9 mouse cellular contexts compared by ENCODE assay signal in the genomic region with DNA sequence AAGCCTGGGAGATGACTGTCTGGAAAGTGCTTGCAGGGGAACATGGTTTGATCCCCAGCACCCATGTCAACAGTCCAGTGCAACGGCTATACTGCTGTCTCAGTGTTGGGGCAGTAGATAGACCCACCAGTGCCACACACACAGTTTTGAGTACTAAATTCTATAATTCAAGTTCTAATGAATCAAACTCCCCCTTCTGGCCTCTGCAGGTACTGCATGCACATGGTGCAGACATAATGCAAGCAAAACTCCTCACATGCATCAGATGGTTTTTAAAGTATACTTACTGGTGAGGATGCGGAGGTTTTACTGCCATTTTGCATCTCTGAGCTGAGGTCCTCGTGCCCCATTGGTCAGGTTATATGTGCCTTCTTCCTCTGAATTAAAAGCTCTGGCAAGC. TPM values are rescaled to one million over a fixed set of nuclear protein-coding genes. Genes with fewer than 3 reads are reported as not detected.
DNase-seq lines count a peak whose midpoint lies in the region; ATAC-seq lines count a peak whose summit lies in the region.
"Had no signal": no experiment of that assay in that cellular context is flagged by ENCODE, and none has a peak within 500 bp of the region (broad histone marks: within the 10 kb centered on the region; RNA-seq: fewer than 3 reads in every experiment).

No protein-coding gene starts in this region.

- no peak overlapping the region for H3K4me2 ChIP-seq in forebrain, embryonic 12.5 days
- H3K4me2 ChIP-seq: heart, embryonic 15.5 days had no signal

- no peaks in the 10 kb centered on the region for H3K27me3 ChIP-seq in heart, embryonic 10.5 days (ENCODE audit: insufficient read depth, poor library complexity, severe bottlenecking)
- no peaks in the 10 kb centered on the region for H3K27me3 ChIP-seq in forebrain, embryonic 12.5 days
- H3K27me3 ChIP-seq: heart, embryonic 15.5 days had no signal

- ATAC-seq in erythroblast, adult 5-6 weeks (replicated peaks; ENCODE audit: low FRiP score, poor library complexity, severe bottlenecking), result peak; percentile 41; the same call in 1 of the 2 replicates
- ATAC-seq in forebrain, embryonic 12.5 days (ENCODE audit: low FRiP score), result no peak

- H3K36me3 ChIP-seq in heart, embryonic 10.5 days, result peaks cover 95% of the 10 kb centered on the region
- peaks cover 75% of the 10 kb centered on the region for H3K36me3 ChIP-seq in forebrain, embryonic 12.5 days (replicated peaks)

- peak; percentile 64 for DNase-seq in heart, postnatal 4 days
- DNase-seq in heart, embryonic 10.5 days (ENCODE audit: low spot score), result no peak
- DNase-seq in right cerebral cortex, postnatal 4 days, result peak; percentile 72
- DNase-seq in right cerebral cortex, adult 18-20 months, result no peak
- peak; percentile 52 for DNase-seq in thymus, postnatal 14 days
- DNase-seq in layer of hippocampus, adult 8-10 months (ENCODE audit: low spot score in 2 of 2), result no peak

- H3K27ac ChIP-seq in heart, embryonic 10.5 days, result no peak overlapping the region
- no peak overlapping the region for H3K27ac ChIP-seq in forebrain, embryonic 12.5 days
- H3K27ac ChIP-seq: heart, embryonic 15.5 days had no signal

- no peak overlapping the region for H3K4me3 ChIP-seq in heart, embryonic 10.5 days
- no peak overlapping the region for H3K4me3 ChIP-seq in forebrain, embryonic 12.5 days (replicated peaks)
- H3K4me3 ChIP-seq: heart, embryonic 15.5 days had no signal

- 91% methylated on average over 3 of the region's 3 CpGs for WGBS in heart, embryonic 10.5 days
- 91% methylated on average over 3 of the region's 3 CpGs for WGBS in forebrain, embryonic 12.5 days

- H3K9me3 ChIP-seq in heart, embryonic 10.5 days, result no peaks in the 10 kb centered on the region
- H3K9me3 ChIP-seq in forebrain, embryonic 12.5 days, result peaks cover 6% of the 10 kb centered on the region; the same call in 1 of the 2 replicates
- H3K9me3 ChIP-seq: heart, embryonic 15.5 days had no signal

- no peak overlapping the region for H3K9ac ChIP-seq in forebrain, embryonic 12.5 days
- H3K9ac ChIP-seq: heart, embryonic 15.5 days had no signal

- peaks cover 14% of the 10 kb centered on the region for H3K4me1 ChIP-seq in heart, embryonic 10.5 days
- H3K4me1 ChIP-seq in forebrain, embryonic 12.5 days, result no peaks in the 10 kb centered on the region
- H3K4me1 ChIP-seq: heart, embryonic 15.5 days had no signal

RNA-seq across cellular contexts. Expression of a gene that starts 13.4 kb away (rescaled TPM):
- 10 to 100 TPM; 11.7 to 13.4 TPM for total RNA-seq in heart, postnatal 4 days (2021)
- 29.3 and 30.1 TPM in 2 replicates for polyA plus RNA-seq in heart, embryonic 10.5 days (2016; fragmentation: Nextera tagmentation; extraction: Ambion mirVana)
- 0.58 and 2.1 TPM in 2 replicates for total RNA-seq in erythroblast, adult 5-6 weeks (2015; ENCODE audit: low replicate concordance)
- 0.84 TPM in 1 of 2 replicates, not detected in the other for total RNA-seq in erythroblast, adult 5-6 weeks (2017; ENCODE audit: low replicate concordance)
- 10 to 100 TPM; 22.0 to 32.0 (median 30.5) TPM for total RNA-seq in layer of hippocampus, adult 8-10 months (2022)
- polyA plus RNA-seq in forebrain, embryonic 12.5 days (2016; fragmentation: Nextera tagmentation; extraction: Ambion mirVana), result 33.9 and 38.6 TPM in 2 replicates

RNA-seq across cellular contexts. Expression of a gene that starts 20.6 kb away (rescaled TPM):
- total RNA-seq in heart, postnatal 4 days (2021), result 10 to 100 TPM; 14.8 to 15.3 TPM
- 22.9 and 26.2 TPM in 2 replicates for polyA plus RNA-seq in heart, embryonic 10.5 days (2016; fragmentation: Nextera tagmentation; extraction: Ambion mirVana)
- 0.42 and 1.9 TPM in 2 replicates for total RNA-seq in erythroblast, adult 5-6 weeks (2015; ENCODE audit: low replicate concordance)
- 0.85 and 0.98 TPM in 2 replicates for total RNA-seq in erythroblast, adult 5-6 weeks (2017; ENCODE audit: low replicate concordance)
- total RNA-seq in layer of hippocampus, adult 8-10 months (2022), result 10 to 100 TPM; 11.2 to 17.0 (median 13.4) TPM
- 24.4 and 27.4 TPM in 2 replicates for polyA plus RNA-seq in forebrain, embryonic 12.5 days (2016; fragmentation: Nextera tagmentation; extraction: Ambion mirVana)

RNA-seq across cellular contexts. Expression of a gene that starts 33.2 kb away (rescaled TPM):
- 10 to 100 TPM; 42.3 to 49.2 TPM for total RNA-seq in heart, postnatal 4 days (2021)
- 28.4 and 42.2 TPM in 2 replicates for polyA plus RNA-seq in heart, embryonic 10.5 days (2016; fragmentation: Nextera tagmentation; extraction: Ambion mirVana)
- total RNA-seq in erythroblast, adult 5-6 weeks (2015; ENCODE audit: low replicate concordance), result 0.77 and 2.3 TPM in 2 replicates
- 2.7 and 4.2 TPM in 2 replicates for total RNA-seq in erythroblast, adult 5-6 weeks (2017; ENCODE audit: low replicate concordance)
- total RNA-seq in layer of hippocampus, adult 8-10 months (2022), result 10 to 100 TPM; 19.3 to 24.2 (median 22.0) TPM
- 5.3 and 5.5 TPM in 2 replicates for polyA plus RNA-seq in forebrain, embryonic 12.5 days (2016; fragmentation: Nextera tagmentation; extraction: Ambion mirVana)

RNA-seq across cellular contexts. Expression of a gene that starts 42.0 kb away (rescaled TPM):
- total RNA-seq in heart, postnatal 4 days (2021), result 10 to 100 TPM; 96.2 to 99.0 TPM
- 80.5 and 85.8 TPM in 2 replicates for polyA plus RNA-seq in heart, embryonic 10.5 days (2016; fragmentation: Nextera tagmentation; extraction: Ambion mirVana)
- 17.1 and 26.3 TPM in 2 replicates for total RNA-seq in erythroblast, adult 5-6 weeks (2015; ENCODE audit: low replicate concordance)
- 39.4 and 50.2 TPM in 2 replicates for total RNA-seq in erythroblast, adult 5-6 weeks (2017; ENCODE audit: low replicate concordance)
- total RNA-seq in layer of hippocampus, adult 8-10 months (2022), result 10 to 100 TPM; 61.3 to 76.2 (median 66.3) TPM
- 83.9 and 89.0 TPM in 2 replicates for polyA plus RNA-seq in forebrain, embryonic 12.5 days (2016; fragmentation: Nextera tagmentation; extraction: Ambion mirVana)

RNA-seq across cellular contexts. Expression of a gene that starts 52.0 kb away (rescaled TPM):
- 10 to 100 TPM; 10.5 to 11.1 TPM for total RNA-seq in heart, postnatal 4 days (2021)
- 16.6 and 21.0 TPM in 2 replicates for polyA plus RNA-seq in heart, embryonic 10.5 days (2016; fragmentation: Nextera tagmentation; extraction: Ambion mirVana)
- total RNA-seq in erythroblast, adult 5-6 weeks (2015; ENCODE audit: low replicate concordance), result 2.7 and 2.9 TPM in 2 replicates
- total RNA-seq in erythroblast, adult 5-6 weeks (2017; ENCODE audit: low replicate concordance), result 2.9 and 4.2 TPM in 2 replicates
- 10 to 100 TPM; 13.8 to 17.6 (median 15.8) TPM for total RNA-seq in layer of hippocampus, adult 8-10 months (2022)
- polyA plus RNA-seq in forebrain, embryonic 12.5 days (2016; fragmentation: Nextera tagmentation; extraction: Ambion mirVana), result 23.7 and 24.2 TPM in 2 replicates

Comparison
In these comparisons a context has a peak if more than half of its experiments do, and no peak if none do; other contexts are left out.
1. DNase-seq: peak in heart, postnatal 4 days (single experiment), right cerebral cortex, postnatal 4 days (single experiment) and thymus, postnatal 14 days (single experiment); none in heart, embryonic 10.5 days (single experiment), right cerebral cortex, adult 18-20 months (single experiment) and layer of hippocampus, adult 8-10 months (0 of 2).
2. RNA of a gene that starts 13.4 kb away (total RNA-seq): 22.0 to 32.0 TPM in layer of hippocampus, adult 8-10 months and 11.7 to 13.4 TPM in heart, postnatal 4 days; 0.58 to 2.1 TPM in erythroblast, adult 5-6 weeks; every median in the first group is over 4 times any median in the second.
3. RNA of a gene that starts 20.6 kb away (total RNA-seq): 14.8 to 15.3 TPM in heart, postnatal 4 days and 11.2 to 17.0 TPM in layer of hippocampus, adult 8-10 months; 0.42 to 1.9 TPM in erythroblast, adult 5-6 weeks; every median in the first group is over 4 times any median in the second.